Mouse (Mus musculus) neural tube, embryonic 13.5 days (tissue): ENCODE data around the gene Ost4. TPM values are rescaled to one million over a fixed set of nuclear protein-coding genes. Genes with fewer than 3 reads are reported as not detected.

Experiments
- ATAC-seq: fragments of 200-750 bp; cut with Nextera tagmentation; 2 replicates; pipeline ENCODE4 v1.8.0; 2017; ENCODE audit warnings: low read depth, mild to moderate bottlenecking, moderate TSS enrichment, moderate library complexity
- H3K27ac ChIP-seq: fragments of 300-500 bp; sonication (generic); replicated peaks from 2 replicates; pipeline ENCODE4 v1.5.1; 2015; ENCODE audit warnings: moderate library complexity, mild to moderate bottlenecking, inconsistent platforms
- H3K27me3 ChIP-seq: fragments of 300-500 bp; sonication (generic); 2 replicates; pipeline ENCODE4 v1.6.1; 2015; ENCODE audit warnings: mild to moderate bottlenecking, inconsistent platforms
- H3K36me3 ChIP-seq: fragments of 300-500 bp; sonication (generic); 2 replicates; pipeline ENCODE4 v1.6.1; 2015; ENCODE audit warnings: mild to moderate bottlenecking, inconsistent platforms
- H3K4me1 ChIP-seq: fragments of 300-500 bp; sonication (generic); replicated peaks from 2 replicates; pipeline ENCODE4 v1.6.1; 2015; ENCODE audit warnings: inconsistent platforms
- H3K4me2 ChIP-seq: fragments of 300-500 bp; sonication (generic); 2 replicates; pipeline ENCODE4 v1.6.1; 2015; ENCODE audit warnings: inconsistent platforms, mild to moderate bottlenecking, moderate library complexity
- H3K4me3 ChIP-seq: fragments of 300-500 bp; sonication (generic); 2 replicates; pipeline ENCODE4 v1.5.1; 2015; ENCODE audit warnings: mild to moderate bottlenecking, inconsistent platforms
- H3K9ac ChIP-seq: fragments of 300-500 bp; sonication (generic); 2 replicates; pipeline ENCODE4 v1.6.1; 2015; ENCODE audit warnings: moderate library complexity, mild to moderate bottlenecking, inconsistent platforms
- H3K9me3 ChIP-seq: fragments of 300-500 bp; sonication (generic); 2 replicates; pipeline ENCODE4 v1.6.1; 2016; ENCODE audit warnings: inconsistent platforms
- WGBS: fragments of 180-500 bp; shearing (Covaris S2); methylation state at CpG from one replicate; pipeline ENCODE4 v1.1.7; 2015; 5-methylcytosine and 5-hydroxymethylcytosine counted together
- polyA plus RNA-seq: library from polyadenylated mRNA; unstranded; fragments of >200 nt; fragmentation: Nextera tagmentation; extraction: Ambion mirVana; gene quantifications from 2 replicates; pipeline ENCODE4 v1.2.1, GENCODE M21; 2015

The Ost4 gene
- 258 and 278 TPM in 2 replicates for polyA plus RNA-seq

GRCm38 (mm10) chr5:30907413-30908059 lies at the start of gene Ost4:
Ost4 (minus strand) TSS chr5:30907788.
- under 1% methylated on average over 58 of the region's 58 CpGs for WGBS
- peak within 1 kb of the TSS; percentile 81 for H3K9ac ChIP-seq
- peak; percentile 95 for ATAC-seq

GRCm38 (mm10) chr5:30955751-30956150 lies 48.2 kb upstream of the Ost4 start:
- Histone ChIP-seq H3K4me1 (peaks cover 29% of the 10 kb centered on the region), H3K27ac (no peak overlapping the region), H3K36me3 (peaks cover 62% of the 10 kb centered on the region), H3K9me3 (no peaks in the 10 kb centered on the region), H3K4me3 (no peak overlapping the region), H3K9ac (no peak overlapping the region), H3K4me2 (no peak overlapping the region), H3K27me3 (no peaks in the 10 kb centered on the region)
- WGBS, result 99% methylated on average over 6 of the region's 6 CpGs
- no peak for ATAC-seq

More at GRCm38 (mm10) chr5:30907413-30908059, at the start of gene Ost4:
- Histone ChIP-seq H3K4me1 (peaks cover 39% of the 10 kb centered on the region), H3K9me3 (no peaks in the 10 kb centered on the region), H3K4me2 (peak within 1 kb of the TSS; percentile 98), H3K27me3 (no peaks in the 10 kb centered on the region), H3K27ac (peak within 1 kb of the TSS; percentile 87), H3K36me3 (peaks cover 37% of the 10 kb centered on the region), H3K4me3 (peak within 1 kb of the TSS; percentile 79)

GRCm38 (mm10) chr5:30954556-30954955 lies 47.0 kb upstream of the Ost4 start:
- H3K36me3 ChIP-seq, result peaks cover 62% of the 10 kb centered on the region
- H3K4me2 ChIP-seq, result no peak overlapping the region
- no peaks in the 10 kb centered on the region for H3K9me3 ChIP-seq
- no peak overlapping the region for H3K27ac ChIP-seq
- WGBS, result 94% methylated on average over 9 of the region's 9 CpGs
- no peak overlapping the region for H3K4me3 ChIP-seq
- no peak overlapping the region for H3K9ac ChIP-seq
- ATAC-seq, result no peak
- no peaks in the 10 kb centered on the region for H3K27me3 ChIP-seq
- peaks cover 36% of the 10 kb centered on the region for H3K4me1 ChIP-seq

- Histone ChIP-seq H3K9me3 (no peaks in the 10 kb centered on the region), H3K4me3 (no peak overlapping the region), H3K36me3 (peaks cover 62% of the 10 kb centered on the region), H3K4me1 (peaks cover 36% of the 10 kb centered on the region), H3K4me2 (no peak overlapping the region), H3K9ac (no peak overlapping the region), H3K27ac (no peak overlapping the region), H3K27me3 (no peaks in the 10 kb centered on the region)
- no peak for ATAC-seq
- WGBS, result 93% methylated on average over 6 of the region's 6 CpGs
Measured at GRCm38 (mm10) chr5:30954065-30954464, 46.5 kb upstream of the Ost4 start.

DNA sequence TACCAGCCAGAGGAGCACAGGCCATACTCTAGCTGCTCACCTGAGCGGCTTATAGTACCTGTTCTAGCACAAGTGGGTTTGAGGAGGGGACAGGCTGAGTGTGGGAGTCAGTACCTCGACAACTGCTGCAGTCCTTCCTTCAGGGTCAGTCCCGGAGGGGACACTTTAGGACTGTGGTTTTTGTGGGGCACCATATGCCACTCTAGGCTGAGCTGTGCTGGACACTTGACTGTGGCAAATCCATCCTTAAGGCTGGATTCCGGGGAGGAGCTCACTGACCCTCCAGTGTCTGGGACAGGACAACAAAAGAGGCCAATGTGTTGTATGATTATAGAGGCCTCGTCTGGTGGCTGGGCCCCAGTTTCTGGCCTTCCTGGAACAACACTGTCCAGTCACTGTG lies 45.0 kb upstream of the Ost4 start:
- Histone ChIP-seq H3K36me3 (peaks cover 49% of the 10 kb centered on the region), H3K27me3 (no peaks in the 10 kb centered on the region), H3K9ac (no peak overlapping the region), H3K9me3 (no peaks in the 10 kb centered on the region), H3K27ac (no peak overlapping the region), H3K4me1 (peaks cover 23% of the 10 kb centered on the region), H3K4me3 (no peak overlapping the region), H3K4me2 (no peak overlapping the region)
- 90% methylated on average over 5 of the region's 5 CpGs for WGBS
- no peak for ATAC-seq

GRCm38 (mm10) chr5:30951706-30952105 lies 44.1 kb upstream of the Ost4 start:
- Histone ChIP-seq H3K9me3 (no peaks in the 10 kb centered on the region), H3K4me1 (peaks cover 19% of the 10 kb centered on the region), H3K9ac (no peak overlapping the region), H3K27ac (no peak overlapping the region), H3K36me3 (peaks cover 45% of the 10 kb centered on the region), H3K4me2 (no peak overlapping the region), H3K4me3 (no peak overlapping the region), H3K27me3 (no peaks in the 10 kb centered on the region)
- 86% methylated on average over 6 of the region's 6 CpGs for WGBS
- no peak for ATAC-seq

DNA sequence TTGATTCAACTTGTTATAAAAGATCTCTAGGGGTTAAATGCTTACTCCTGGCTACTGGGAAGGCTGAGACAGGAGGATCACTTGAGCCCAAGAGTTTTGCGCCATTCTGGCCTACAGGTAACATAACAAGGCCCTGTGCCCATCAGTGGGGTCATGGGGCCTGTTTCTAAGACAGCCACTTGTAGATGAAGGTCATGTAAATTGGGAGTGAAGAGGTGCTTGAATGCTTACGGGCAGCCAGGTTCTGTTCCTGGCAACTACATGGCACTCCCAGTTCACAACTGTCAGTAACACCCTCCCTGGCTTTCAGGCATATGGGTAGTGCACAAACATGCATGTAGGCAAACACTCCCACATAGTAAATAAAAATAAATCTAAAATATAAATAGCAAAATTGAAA lies 43.3 kb upstream of the Ost4 start:
- H3K27me3 ChIP-seq, result no peaks in the 10 kb centered on the region
- ATAC-seq, result no peak
- H3K9ac ChIP-seq, result no peak overlapping the region
- no peak overlapping the region for H3K4me2 ChIP-seq
- H3K36me3 ChIP-seq, result peaks cover 43% of the 10 kb centered on the region
- no peaks in the 10 kb centered on the region for H3K9me3 ChIP-seq
- WGBS, result 94% methylated on average over 2 of the region's 2 CpGs
- H3K27ac ChIP-seq, result no peak overlapping the region
- H3K4me1 ChIP-seq, result peaks cover 19% of the 10 kb centered on the region
- H3K4me3 ChIP-seq, result no peak overlapping the region; the same call in 1 of the 2 replicates

DNA sequence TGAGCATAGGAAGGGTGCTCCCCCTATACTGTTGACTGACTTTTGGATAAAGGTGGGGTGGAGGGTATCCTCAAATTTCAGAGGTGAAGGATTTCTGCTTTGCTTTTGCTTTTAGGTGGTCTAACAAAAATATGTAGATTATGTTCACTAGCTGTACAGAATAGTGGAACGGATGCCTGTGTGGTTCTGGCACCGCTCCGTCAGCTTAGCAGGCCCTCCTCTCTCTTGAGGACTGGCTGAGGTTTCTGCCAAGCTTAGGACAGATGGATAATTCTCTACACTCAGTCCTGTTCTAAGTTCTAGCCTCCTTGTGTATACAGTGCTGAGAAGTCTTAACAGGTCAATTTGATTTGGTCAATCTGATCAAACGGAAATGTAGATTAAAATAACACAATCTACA lies 42.9 kb upstream of the Ost4 start:
- H3K9ac ChIP-seq, result peak overlapping the region; percentile 68
- H3K36me3 ChIP-seq, result peaks cover 38% of the 10 kb centered on the region
- H3K9me3 ChIP-seq, result no peaks in the 10 kb centered on the region
- no peaks in the 10 kb centered on the region for H3K27me3 ChIP-seq
- H3K4me2 ChIP-seq, result peak overlapping the region; percentile 77
- WGBS, result 57% methylated on average over 4 of the region's 4 CpGs
- H3K4me1 ChIP-seq, result peaks cover 19% of the 10 kb centered on the region
- H3K4me3 ChIP-seq, result peak overlapping the region; percentile 53
- ATAC-seq, result no peak; the same call in 1 of the 2 replicates
- peak overlapping the region; percentile 68; the same call in 1 of the 2 replicates for H3K27ac ChIP-seq

DNA sequence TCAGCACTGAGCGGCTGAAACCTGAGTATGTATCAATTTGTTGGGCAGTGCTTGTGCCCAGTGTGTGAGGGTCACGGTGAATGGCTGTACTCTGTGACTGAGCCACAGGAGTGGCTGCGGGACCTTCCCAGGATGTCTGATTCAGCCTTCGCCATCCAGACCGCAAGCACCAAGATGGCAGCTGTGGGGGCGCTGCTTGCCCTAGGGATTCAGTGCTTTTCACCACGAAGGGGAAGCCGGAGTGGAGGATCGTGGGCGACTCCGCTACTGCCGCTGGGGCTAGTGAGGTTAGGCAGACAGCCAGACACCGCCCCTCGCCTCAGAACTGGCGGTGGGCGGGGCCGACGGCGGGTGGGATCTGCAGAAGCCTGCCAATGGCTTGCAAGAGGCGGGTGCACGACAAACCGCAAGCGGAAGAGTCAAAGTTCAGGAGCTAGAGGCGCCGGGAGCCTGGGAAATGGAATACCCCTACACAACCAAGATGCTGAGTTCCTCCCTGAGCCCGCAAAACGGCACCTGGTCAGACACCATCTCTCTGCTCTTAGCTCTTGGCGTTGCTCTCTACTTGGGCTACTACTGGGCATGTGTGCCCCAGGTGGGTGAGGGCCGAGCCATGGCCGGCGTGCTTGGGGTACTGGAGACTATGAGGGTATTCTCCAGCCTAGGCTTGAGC lies 42.2 kb upstream of the Ost4 start:
- Histone ChIP-seq H3K36me3 (peaks cover 32% of the 10 kb centered on the region), H3K9ac (peak overlapping the region; percentile 68), H3K9me3 (no peaks in the 10 kb centered on the region), H3K4me2 (peak overlapping the region; percentile 77), H3K4me1 (peaks cover 24% of the 10 kb centered on the region), H3K27ac (peak overlapping the region; percentile 68), H3K27me3 (0 out of 2 replicates have a peak, but pooled peaks cover 4% of the 10 kb centered on the region), H3K4me3 (peak overlapping the region; percentile 53)
- ATAC-seq, result peak; percentile 90
- under 1% methylated on average over 31 of the region's 31 CpGs for WGBS

DNA sequence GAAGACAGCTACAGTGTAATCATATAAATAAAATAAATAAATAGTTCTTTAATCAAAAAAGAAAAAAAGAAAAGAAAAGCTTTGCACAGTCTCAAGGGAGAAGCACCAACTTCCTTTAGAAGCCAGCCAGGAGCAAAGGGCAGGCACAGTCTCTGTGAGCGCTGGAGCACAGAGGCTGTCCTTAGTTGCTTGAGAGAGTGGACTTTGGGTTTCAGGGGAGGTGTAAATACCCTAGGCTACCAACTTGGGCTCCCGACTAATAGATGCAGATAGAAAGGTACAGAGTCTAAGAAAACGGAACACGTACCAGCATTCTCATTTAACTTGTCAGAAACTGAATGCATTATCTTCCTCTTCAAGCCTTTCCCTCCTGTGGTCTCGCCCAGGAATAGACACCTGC lies 41.0 kb upstream of the Ost4 start:
- H3K9me3 ChIP-seq, result no peaks in the 10 kb centered on the region
- WGBS, result 87% methylated on average over 5 of the region's 5 CpGs
- H3K4me1 ChIP-seq, result peaks cover 25% of the 10 kb centered on the region
- no peak overlapping the region for H3K4me3 ChIP-seq
- H3K9ac ChIP-seq, result no peak overlapping the region
- H3K4me2 ChIP-seq, result no peak overlapping the region
- peaks cover 20% of the 10 kb centered on the region for H3K36me3 ChIP-seq
- H3K27ac ChIP-seq, result no peak overlapping the region
- ATAC-seq, result no peak
- H3K27me3 ChIP-seq, result 0 out of 2 replicates have a peak, but pooled peaks cover 5% of the 10 kb centered on the region

- Histone ChIP-seq H3K4me1 (peaks cover 17% of the 10 kb centered on the region), H3K4me3 (peak within 1 kb of the TSS; percentile 55), H3K9me3 (no peaks in the 10 kb centered on the region), H3K36me3 (no peaks in the 10 kb centered on the region), H3K27ac (0 out of 2 replicates have a peak within 1 kb of the TSS, but pooled peaks have one; percentile 9), H3K27me3 (0 out of 2 replicates have a peak, but pooled peaks cover 5% of the 10 kb centered on the region), H3K4me2 (peak within 1 kb of the TSS; percentile 81), H3K9ac (peak within 1 kb of the TSS; percentile 75)
- peak; percentile 44 for ATAC-seq
- WGBS, result 4% methylated on average over 44 of the region's 44 CpGs
Measured at GRCm38 (mm10) chr5:30944956-30945781, 37.6 kb upstream of the Ost4 start, which contains the start of gene Cgref1. Cgref1 (minus strand) TSS chr5:30945591.
